Comparison of ENCODE assay signal across 3 mouse cellular contexts in the genomic region with DNA sequence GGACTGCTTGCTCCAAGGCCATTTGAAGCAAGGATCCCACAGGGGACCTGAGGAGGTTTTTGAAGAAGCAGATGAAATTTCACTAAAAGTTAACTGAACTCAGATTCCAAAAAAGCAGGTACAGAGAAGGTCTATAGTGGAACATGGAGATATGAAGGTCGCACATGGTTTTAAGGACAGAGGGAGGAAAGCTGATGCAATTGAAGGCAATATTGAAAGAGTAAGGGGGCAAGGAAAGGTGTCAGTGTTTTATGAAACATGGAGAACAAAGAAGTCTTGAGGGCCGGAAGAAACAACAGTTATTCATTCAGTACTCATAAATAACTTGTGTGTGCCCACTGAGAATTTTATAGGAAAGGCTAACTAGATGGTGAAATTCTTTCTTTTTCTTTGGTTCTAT.
TF ChIP-seq lines count a peak whose summit lies in the region.

No protein-coding gene starts in this region.

TF ChIP-seq in CH12.LX, 34 proteins besides CTCF, POLR2A, EP300 and RAD21:
- TF ChIP-seq MAX (IDR thresholded peaks at IDR 0.05; ENCODE audit: low read length) (no peak), POLR2AphosphoS2 (IDR thresholded peaks at IDR 0.05; ENCODE audit: low read depth, low read length) (no peak)

TF ChIP-seq in MEL, 35 proteins besides CTCF, POLR2A, EP300 and RAD21:
- TF ChIP-seq USF1 (IDR thresholded peaks at IDR 0.05; ENCODE audit: low read depth, low read length) = peak; percentile 3; the same call in 1 of the 2 replicates
- no peak for TF ChIP-seq MYC (IDR thresholded peaks at IDR 0.05; ENCODE audit: low read depth, low read length)

TF ChIP-seq in myocyte, 11 proteins besides CTCF, POLR2A, EP300 and RAD21:
- TF ChIP-seq CEBPB (IDR thresholded peaks at IDR 0.05; ENCODE audit: insufficient read depth, poor library complexity, severe bottlenecking) (peak; percentile 93), MAX (IDR thresholded peaks at IDR 0.05; ENCODE audit: low read depth) (no peak)
